Mouse (Mus musculus): ENCODE results near the gene Cdk4.
"Not testable (repeated sequence)": the region's sequence is repeated elsewhere in the genome, so short reads cannot be mapped to it uniquely, and the experiment has no call there.

Cdk4 gene

DNA sequence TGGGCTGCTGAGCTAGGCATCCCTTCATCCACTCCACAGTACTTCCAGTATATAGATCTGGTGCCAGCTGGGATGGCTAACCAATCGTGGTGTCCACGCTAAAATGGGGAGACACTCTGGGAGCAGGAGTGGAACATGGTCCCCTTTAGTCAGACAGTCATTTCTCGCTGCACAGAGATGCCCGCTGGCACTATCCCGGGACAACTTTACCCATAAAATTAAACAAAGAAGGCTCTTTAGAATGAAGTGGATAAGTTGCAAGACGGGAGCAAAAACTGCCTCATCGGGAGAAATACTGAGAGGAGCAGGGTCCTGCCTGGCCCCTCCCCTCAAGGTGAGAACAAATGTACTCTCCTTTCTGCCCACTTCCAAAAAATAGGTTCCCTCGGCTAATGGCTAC, 4.6 kb upstream of the Cdk4 start:
- no peak for DNase-seq

DNA sequence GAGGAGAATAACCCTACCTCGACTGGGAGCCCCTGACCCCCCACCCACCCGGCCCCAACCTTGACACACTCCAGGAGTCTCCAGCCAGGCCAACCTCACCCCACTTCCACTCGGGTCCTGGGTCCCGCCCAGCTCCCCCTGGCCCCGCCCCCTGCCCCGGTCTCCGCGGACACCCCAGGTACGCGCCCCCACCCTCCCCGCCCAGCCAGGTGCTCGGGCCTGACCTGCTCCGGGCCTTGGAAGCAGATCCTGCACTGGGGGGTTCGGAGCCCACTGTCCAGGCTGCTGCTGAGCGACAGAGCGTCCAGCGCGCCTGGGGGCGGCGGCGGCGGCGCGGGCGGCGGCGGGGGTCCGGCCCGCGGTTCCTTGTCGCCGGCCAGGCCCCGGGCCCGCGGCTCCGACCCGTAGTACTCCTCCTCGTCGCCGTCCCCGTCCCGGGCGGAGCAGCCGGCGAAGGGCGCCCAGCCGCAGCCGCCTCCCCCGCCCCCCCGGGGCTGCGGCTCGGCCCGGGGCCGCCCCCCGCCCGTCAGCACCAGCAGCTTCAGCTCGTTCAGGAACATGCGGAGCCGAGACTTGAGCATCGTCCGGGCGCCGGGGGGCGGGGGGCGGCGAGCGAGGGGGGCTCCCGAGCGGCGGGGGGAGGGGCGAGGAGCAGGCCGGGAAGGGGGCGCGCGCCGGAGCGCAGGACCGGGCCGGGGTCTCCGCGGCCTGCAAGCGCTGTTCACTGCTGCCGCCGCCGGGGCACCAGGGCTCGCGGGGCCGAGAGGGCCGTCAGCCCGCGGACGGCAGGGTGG, 4.0 kb upstream of the Cdk4 start:
- no peak for DNase-seq

- DNase-seq = peak; percentile 88
Measured at GRCm38 (mm10) chr10:127059968-127060916, 3.1 kb upstream of the Cdk4 start, which contains the start of gene March9. TSS of gene March9 (minus strand) at chr10:127060184.

- DNase-seq = no peak
Measured at GRCm38 (mm10) chr10:127061085-127061484, 2.2 kb upstream of the Cdk4 start.

- no peak for DNase-seq
Measured at GRCm38 (mm10) chr10:127061513-127061912, 1.8 kb upstream of the Cdk4 start.

DNA sequence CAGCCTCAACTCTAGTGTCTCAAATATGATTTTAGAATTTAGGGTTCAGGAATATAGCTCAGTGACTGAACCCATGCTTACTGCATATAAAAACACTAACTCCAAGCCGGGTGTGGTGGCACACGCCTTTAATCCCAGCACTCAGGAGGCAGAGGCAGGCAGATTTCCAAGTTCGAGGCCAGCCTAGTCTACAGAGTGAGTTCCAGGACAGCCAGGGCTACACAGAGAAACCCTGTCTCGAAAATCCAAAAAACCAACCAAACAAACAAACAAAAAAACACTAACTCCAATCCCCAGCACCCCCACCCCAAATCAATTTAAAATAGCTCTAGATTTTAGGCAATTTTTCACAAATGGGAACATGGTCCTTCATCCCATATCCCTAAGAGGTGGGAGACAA, 1.2 kb upstream of the Cdk4 start:
- not testable (repeated sequence) for DNase-seq

GRCm38 (mm10) chr10:127062503-127062902, 831 bp upstream of the Cdk4 start:
- DNase-seq = no peak

GRCm38 (mm10) chr10:127063913-127064870, 858 bp downstream of the Cdk4 start:
- DNase-seq = no peak

DNA sequence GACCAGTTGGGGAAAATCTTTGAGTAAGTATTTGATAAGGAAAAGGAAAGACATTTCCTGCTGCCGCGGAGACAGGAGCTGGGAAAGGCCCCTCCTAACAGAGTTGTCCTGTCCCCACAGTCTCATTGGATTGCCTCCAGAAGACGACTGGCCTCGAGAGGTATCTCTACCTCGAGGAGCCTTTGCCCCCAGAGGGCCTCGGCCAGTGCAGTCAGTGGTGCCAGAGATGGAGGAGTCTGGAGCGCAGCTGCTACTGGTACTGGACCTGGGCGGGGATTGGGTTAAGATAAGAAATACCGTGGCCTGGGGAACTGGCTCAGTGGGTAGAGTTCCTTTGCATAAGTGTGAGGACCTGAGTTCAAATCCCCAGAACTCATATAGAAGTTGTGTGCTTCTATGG, 2.6 kb downstream of the Cdk4 start:
- no peak for DNase-seq

DNA sequence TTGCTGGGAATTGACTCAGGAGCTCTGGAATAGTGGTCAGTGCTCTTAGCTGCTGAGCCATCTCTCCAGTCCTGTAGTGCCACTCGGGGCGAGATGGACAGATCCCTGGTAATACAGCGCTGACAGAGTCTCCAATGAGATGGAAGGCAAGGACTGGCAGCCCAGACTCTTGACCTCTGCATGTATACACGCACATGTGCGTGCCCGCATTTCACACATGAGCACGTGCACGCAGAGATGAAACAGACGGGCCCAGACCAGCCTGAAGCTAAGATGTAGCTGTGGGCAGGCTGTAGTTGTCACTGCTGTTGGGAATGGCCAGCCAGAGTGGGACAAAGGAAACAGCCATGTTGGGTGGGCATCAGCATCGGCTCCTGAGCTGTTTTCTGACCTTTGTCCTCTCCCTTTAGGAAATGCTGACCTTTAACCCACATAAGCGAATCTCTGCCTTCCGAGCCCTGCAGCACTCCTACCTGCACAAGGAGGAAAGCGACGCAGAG, 3.2 kb downstream of the Cdk4 start:
- DNase-seq = no peak

DNA sequence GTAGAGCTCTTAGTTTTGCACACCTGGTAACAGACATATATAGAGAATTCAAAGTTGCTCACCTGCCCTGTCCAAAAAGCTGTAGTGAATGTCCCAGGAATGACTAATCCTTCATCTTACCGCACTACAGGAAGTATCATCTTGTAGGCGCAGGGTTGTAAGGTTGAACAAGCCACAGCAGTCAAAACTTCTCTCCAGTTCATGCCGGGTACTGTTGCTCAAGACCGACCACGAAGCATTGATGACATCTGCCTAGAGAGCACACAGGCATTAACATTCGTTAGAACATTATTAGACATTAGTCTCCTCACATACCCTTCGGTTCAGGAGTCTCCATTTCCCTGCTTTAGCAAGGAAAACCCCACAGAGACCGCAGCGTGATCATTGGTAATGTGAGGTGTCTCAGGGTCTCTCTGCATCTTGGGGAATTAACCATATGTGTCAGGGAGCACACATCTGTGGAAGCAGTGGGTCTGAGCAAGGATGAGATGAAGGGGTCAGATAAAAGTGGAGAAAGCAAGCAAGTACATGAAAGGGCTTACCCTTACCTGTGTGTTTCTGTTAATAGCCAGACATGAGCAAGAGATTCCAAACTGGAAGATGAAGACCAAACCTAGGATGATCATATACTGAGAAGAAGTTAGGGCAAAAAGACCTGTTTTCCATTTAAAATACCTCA, 5.2 kb downstream of the Cdk4 start:
- DNase-seq = no peak

- no peak for DNase-seq
Measured at GRCm38 (mm10) chr10:127069281-127070189, 6.2 kb downstream of the Cdk4 start.

- DNase-seq = peak; percentile 89
Measured at GRCm38 (mm10) chr10:127070190-127071121, 7.1 kb downstream of the Cdk4 start, which contains the start of gene Tspan31. TSS of gene Tspan31 (minus strand) at chr10:127070264.

- no peak for DNase-seq
Measured at GRCm38 (mm10) chr10:127071203-127071602, 7.9 kb downstream of the Cdk4 start.

DNA sequence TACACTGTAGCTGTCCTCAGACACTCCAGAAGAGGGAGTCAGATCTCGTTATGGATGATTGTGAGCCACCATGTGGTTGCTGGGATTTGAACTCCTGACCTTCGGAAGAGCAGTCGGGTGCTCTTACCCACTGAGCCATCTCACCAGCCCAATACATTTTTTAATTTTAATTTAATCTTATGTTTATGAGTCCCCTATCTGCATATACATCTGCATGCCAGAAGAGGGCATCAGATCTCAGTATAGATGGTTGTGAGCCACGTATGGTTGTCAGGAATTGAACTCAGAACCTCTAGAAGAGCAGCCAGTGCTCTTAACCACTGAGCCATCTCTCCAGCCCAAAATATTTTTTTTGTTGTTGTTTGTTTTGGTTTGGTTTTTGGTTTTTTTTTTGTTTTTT, 8.9 kb downstream of the Cdk4 start:
- DNase-seq = not testable (repeated sequence)

- DNase-seq = not testable (repeated sequence)
Measured at GRCm38 (mm10) chr10:127072969-127073368, 9.6 kb downstream of the Cdk4 start.

DNA sequence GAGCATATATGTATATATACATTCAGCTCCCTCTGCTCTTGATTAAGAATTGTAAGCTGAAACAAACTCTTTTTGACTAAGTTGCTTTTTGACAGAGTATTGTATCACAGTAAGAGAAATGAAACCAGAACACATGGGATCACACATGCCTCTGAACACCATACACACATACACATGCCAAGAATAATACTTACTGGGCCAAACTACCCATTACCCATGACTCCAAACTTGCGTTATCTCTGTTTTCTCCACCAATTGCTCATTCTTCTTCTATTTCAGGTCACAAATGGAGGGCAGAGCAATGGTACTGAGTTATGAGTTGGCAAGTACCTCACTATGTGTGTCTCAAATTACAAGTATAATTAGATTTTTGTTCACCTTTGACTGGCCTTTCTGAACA, 10.6 kb downstream of the Cdk4 start:
- no peak for DNase-seq

- no peak for DNase-seq
Measured at GRCm38 (mm10) chr10:127075080-127075479, 11.7 kb downstream of the Cdk4 start, which contains the start of gene Agap2. TSS of gene Agap2 (plus strand) at chr10:127075284.

GRCm38 (mm10) chr10:127075651-127076050, 12.3 kb downstream of the Cdk4 start:
- DNase-seq = no peak
